Mouse (Mus musculus): ENCODE results near the gene Gal3st2b. TPM values are rescaled to one million over a fixed set of nuclear protein-coding genes. Genes with fewer than 3 reads are reported as not detected.
"Not testable (repeated sequence)": the region's sequence is repeated elsewhere in the genome, so short reads cannot be mapped to it uniquely, and the experiment has no call there.

Gene Gal3st2b
- total RNA-seq, 2 experiments from 2014 or later, result 0.36 to 0.44 TPM

DNA sequence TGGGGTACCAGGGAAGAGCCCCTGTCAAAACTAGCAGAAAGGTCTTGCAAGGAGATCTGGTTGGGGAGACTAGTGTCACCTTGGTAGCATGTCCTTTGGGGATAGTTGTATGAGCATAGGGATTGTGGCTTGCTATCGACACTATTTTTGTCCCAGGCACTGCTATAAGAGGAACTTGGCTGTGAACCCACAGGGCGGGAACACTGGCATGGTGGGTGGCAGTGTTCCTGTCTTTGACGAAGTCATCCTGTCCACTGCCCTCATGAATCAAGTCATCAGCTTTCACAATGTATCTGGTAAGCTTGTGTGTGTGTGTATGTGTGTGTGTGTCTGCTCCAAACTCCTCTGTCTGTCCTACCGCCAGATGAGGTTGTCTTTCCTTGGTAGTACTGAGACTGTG is 57.7 kb downstream of the Gal3st2b start:
- DNase-seq; intact Hi-C loops (cut with DNase I): not testable (repeated sequence)

DNA sequence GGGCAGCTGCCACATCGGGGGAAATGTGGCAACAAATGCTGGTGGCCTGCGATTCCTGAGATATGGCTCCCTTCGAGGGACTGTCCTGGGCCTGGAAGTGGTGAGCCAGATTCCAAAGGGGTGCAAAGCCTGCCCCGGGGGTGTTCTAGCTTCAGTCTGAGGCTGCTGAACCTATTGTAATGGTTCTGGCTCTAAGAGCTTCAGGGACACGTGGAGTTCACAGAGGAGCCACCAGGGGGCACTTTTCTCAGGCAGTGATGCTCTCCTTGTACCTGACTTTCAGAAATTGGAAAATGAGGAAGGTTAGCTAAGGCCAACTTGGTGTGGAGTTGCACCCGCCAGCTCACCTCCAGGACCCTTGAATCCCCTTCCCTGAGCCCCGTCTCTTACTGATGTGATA is 60.2 kb downstream of the Gal3st2b start:
- intact Hi-C loops (cut with DNase I); DNase-seq: not testable (repeated sequence)

GRCm38 (mm10) chr1:93980932-93981331 is 62.8 kb downstream of the Gal3st2b start:
- intact Hi-C loops (cut with DNase I), result loop anchor here (10.0 kb wide), 1 partner anchor 94 kb away; no protein-coding TSS in a partner anchor
- not testable (repeated sequence) for DNase-seq

- DNase-seq, result no peak
- intact Hi-C loops (cut with DNase I), result loop anchor here (10.0 kb wide), 1 partner anchor 89 kb away; no protein-coding TSS in a partner anchor
Observed at GRCm38 (mm10) chr1:93986167-93986566, 68.1 kb downstream of the Gal3st2b start.

GRCm38 (mm10) chr1:93988786-93989185 is 70.7 kb downstream of the Gal3st2b start:
- intact Hi-C loops (cut with DNase I), result loop anchor here (10.0 kb wide), 1 partner anchor 86 kb away; no protein-coding TSS in a partner anchor
- DNase-seq, result no peak

GRCm38 (mm10) chr1:93990209-93990608 is 72.1 kb downstream of the Gal3st2b start, which contains the start of gene Gal3st2c:
TSS of gene Gal3st2c (plus strand) at chr1:93990509.
- DNase-seq; intact Hi-C loops (cut with DNase I): not testable (repeated sequence)

DNA sequence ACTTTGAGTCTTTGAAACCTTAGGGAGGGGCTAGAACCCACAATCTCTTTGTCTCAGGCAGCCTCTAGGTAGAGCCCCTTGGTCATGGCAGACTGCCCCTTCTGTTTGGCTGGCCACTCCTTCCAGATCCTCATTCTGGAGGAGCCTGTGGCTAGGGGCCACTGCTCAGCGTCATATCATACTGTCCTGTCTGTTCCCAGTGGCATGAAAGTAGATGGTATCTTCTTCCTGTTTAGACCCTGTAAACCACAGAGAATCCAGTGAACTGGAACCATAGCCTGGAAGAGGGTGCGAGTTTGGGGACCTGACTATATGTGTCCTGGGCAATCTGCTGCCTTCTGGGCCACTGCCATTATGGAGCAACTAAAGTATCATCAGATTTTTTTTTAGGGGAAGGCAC is 73.0 kb downstream of the Gal3st2b start:
- intact Hi-C loops (cut with DNase I); DNase-seq: not testable (repeated sequence)

DNA sequence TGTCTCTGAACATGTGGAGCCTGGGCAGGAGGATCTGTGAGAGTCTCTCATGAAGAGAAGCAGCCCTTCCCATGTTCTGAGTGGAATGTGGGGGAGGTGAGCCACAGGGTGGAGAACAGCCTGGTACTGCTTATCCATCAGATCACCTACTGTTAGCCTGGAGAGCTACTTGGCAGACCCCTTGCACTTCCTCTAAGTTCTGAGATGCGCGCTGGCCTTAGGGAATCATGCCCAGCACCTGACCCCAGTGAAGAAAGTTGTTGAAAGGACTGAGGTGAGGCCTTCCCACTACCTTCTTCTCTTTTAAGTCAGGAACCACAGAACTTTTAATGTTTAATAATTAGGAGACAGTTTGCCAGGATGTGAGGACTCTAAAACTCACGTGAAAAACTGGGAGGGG is 73.4 kb downstream of the Gal3st2b start:
- DNase-seq; intact Hi-C loops (cut with DNase I): not testable (repeated sequence)

Other genes with a start within 250 kb of the Gal3st2b start
- 10 to 100 TPM; 45.0 to 48.7 TPM for gene Bok, start 232.7 kb upstream of the Gal3st2b start, total RNA-seq (2021)
- gene Atg4b, start 166.8 kb upstream of the Gal3st2b start, total RNA-seq (2021), result 10 to 100 TPM; 85.1 to 89.7 TPM
- gene Thap4, start 163.4 kb upstream of the Gal3st2b start, total RNA-seq (2021), result 10 to 100 TPM; 38.1 to 40.2 TPM
- 10 to 100 TPM; 80.5 to 91.2 TPM for gene Dtymk, start 116.4 kb upstream of the Gal3st2b start, total RNA-seq (2021)
- 10 to 100 TPM in 1 of 2 experiments, 1 to 10 TPM in 1; 8.1 to 11.3 TPM for gene Ing5, start 114.3 kb upstream of the Gal3st2b start, total RNA-seq (2021)
- gene D2hgdh, start 93.4 kb upstream of the Gal3st2b start, total RNA-seq (2021), result 10 to 100 TPM; 12.7 to 13.7 TPM
- gene Gal3st2, start 57.0 kb upstream of the Gal3st2b start, total RNA-seq (2021), result not detected
- under 1 TPM in 1 of 2 experiments, not detected in 1; 0.04 TPM for gene Gal3st2c, start 72.2 kb downstream of the Gal3st2b start, total RNA-seq (2021)
- gene Neu4, start 102.1 kb downstream of the Gal3st2b start, total RNA-seq (2021), result 1 to 10 TPM; 1.1 to 1.3 TPM
- gene Pdcd1, start 134.2 kb downstream of the Gal3st2b start, total RNA-seq (2021), result under 1 TPM in 1 of 2 experiments, not detected in 1; 0.30 TPM